Mouse (Mus musculus): ENCODE results near the gene Trio. TPM values are rescaled to one million over a fixed set of nuclear protein-coding genes. Genes with fewer than 3 reads are reported as not detected.
A peak's percentile ranks its signal among the peaks of the same experiment; 100 is the strongest.

The Trio gene
- polyA plus RNA-seq, 1 experiment from 2014 or later: 32.7 TPM

GRCm38 (mm10) chr15:27991892-27992593 lies 33.6 kb downstream of the Trio start:
- H3K36me3 ChIP-seq (ENCODE audit: inconsistent target): 0 out of 2 replicates have a peak, but pooled peaks cover 4% of the 10 kb centered on the region
- H3K4me3 ChIP-seq (ENCODE audit: inconsistent target): no peak overlapping the region
- 89% methylated on average over 6 of the region's 6 CpGs for WGBS (ENCODE audit: missing documents)
- H3K79me2 ChIP-seq (ENCODE audit: inconsistent target): peaks cover 100% of the 10 kb centered on the region
- no peak overlapping the region for H3K27ac ChIP-seq

GRCm38 (mm10) chr15:27991066-27991701 lies 34.5 kb downstream of the Trio start:
- H3K79me2 ChIP-seq (ENCODE audit: inconsistent target): peaks cover 100% of the 10 kb centered on the region
- no peak overlapping the region for H3K27ac ChIP-seq
- 38% methylated on average over 17 of the region's 17 CpGs for WGBS (ENCODE audit: missing documents)
- 0 out of 2 replicates have a peak, but pooled peaks cover under 1% of the 10 kb centered on the region for H3K36me3 ChIP-seq (ENCODE audit: inconsistent target)
- H3K4me3 ChIP-seq (ENCODE audit: inconsistent target): no peak overlapping the region

DNA sequence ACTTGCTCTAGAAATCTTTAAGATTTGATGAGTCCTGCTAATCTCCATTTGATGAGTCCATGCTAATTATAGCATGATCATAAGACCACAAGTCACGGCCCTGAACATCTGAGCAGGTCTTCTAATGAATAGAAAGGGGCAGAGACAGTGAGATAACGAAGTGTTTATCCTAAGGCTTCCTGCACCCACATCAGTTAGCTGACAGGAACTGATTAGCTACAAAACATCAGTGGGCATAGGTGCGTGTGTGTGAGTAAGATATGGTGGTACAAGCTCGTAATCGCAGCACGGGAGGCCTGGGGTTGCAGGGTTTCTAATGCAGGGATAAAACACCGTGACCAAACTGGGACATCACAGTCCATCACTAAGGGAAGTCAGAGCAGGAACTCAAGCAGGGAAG lies 37.7 kb downstream of the Trio start:
- Histone ChIP-seq H3K79me2 (ENCODE audit: inconsistent target) (peaks cover 100% of the 10 kb centered on the region), H3K4me3 (ENCODE audit: inconsistent target) (no peak overlapping the region), H3K27ac (peak overlapping the region; percentile 44), H3K36me3 (ENCODE audit: inconsistent target) (no peaks in the 10 kb centered on the region)
- 91% methylated on average over 7 of the region's 7 CpGs for WGBS (ENCODE audit: missing documents)

DNA sequence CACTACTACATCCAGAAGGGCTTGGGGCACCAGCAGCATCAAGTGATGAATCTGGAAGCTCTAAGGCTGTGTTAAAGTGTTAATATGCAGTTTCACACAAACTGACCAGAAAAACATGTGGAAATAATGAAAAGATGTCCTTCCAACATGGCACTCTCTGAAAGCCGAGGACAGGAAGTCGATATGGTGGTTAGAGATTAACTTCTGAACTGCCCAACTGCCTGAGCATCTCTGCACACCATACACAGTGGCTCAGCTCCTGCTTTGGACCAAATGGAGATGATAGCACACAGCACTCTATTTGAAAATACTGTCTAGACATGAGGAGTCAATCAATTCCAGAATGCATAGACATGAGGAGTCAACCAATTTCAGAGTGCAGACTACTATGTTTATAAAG lies 40.8 kb downstream of the Trio start:
- no peak overlapping the region for H3K27ac ChIP-seq
- 96% methylated on average over 2 of the region's 2 CpGs for WGBS (ENCODE audit: missing documents)
- H3K36me3 ChIP-seq (ENCODE audit: inconsistent target): no peaks in the 10 kb centered on the region
- no peak overlapping the region for H3K4me3 ChIP-seq (ENCODE audit: inconsistent target)
- peaks cover 100% of the 10 kb centered on the region for H3K79me2 ChIP-seq (ENCODE audit: inconsistent target)

DNA sequence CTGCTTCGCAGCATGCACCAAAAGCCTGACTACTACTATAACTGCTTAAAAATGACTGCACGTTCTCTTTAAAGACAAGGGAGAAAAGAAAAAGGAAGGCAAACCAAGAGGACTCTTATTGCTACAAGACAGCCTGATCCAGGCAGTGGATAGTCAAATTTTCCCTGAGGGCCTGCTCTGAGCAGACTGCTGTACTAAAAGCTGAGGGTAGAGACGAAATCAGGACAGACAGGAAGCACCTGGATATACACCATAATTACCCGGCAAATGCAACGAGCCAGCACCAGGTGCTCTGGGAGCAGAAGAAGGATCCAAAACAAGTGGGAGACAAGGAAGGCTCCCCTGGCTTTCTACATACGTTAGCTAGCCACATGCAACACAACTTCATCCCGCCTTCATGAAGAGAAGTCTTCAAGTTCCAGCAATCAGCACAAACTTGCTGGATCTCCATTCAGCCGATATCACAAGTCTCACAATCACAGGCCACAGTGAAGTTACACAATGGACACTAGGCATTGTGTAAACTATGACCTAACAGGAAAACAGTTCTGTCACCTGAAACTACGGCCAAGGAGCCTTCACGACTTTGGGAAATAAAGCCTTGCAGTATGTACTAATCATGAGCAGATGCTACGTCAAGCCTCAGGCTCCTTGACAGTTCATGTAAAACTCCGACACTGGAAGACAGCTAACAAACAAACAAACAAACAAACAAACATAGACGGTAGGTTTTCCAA lies 43.7 kb downstream of the Trio start:
- Histone ChIP-seq H3K36me3 (ENCODE audit: inconsistent target) (no peaks in the 10 kb centered on the region), H3K4me3 (ENCODE audit: inconsistent target) (no peak overlapping the region), H3K27ac (no peak overlapping the region), H3K79me2 (ENCODE audit: inconsistent target) (peaks cover 100% of the 10 kb centered on the region)
- WGBS (ENCODE audit: missing documents): 49% methylated on average over 13 of the region's 13 CpGs

DNA sequence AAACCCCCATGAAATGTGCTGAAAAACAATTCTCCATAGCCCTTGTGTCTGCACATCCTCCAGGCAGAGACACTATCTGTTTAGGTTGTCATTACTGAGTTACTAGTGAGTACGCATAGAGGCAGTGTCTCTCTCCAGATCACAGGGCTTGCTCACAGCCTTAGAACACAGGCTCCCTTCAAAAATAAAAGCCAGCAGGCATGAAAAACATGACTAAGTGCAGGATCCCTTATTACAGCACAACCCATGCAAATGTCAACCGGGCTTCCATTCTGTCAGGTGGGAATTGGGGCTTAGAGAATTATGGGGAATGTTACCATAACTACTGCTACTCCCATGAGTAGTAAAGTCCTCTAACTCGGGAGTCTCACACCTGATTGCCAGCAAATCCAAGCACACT lies 44.4 kb downstream of the Trio start:
- 86% methylated on average over 3 of the region's 3 CpGs for WGBS (ENCODE audit: missing documents)
- no peak overlapping the region for H3K4me3 ChIP-seq (ENCODE audit: inconsistent target)
- H3K36me3 ChIP-seq (ENCODE audit: inconsistent target): no peaks in the 10 kb centered on the region
- no peak overlapping the region for H3K27ac ChIP-seq
- peaks cover 100% of the 10 kb centered on the region for H3K79me2 ChIP-seq (ENCODE audit: inconsistent target)

- Histone ChIP-seq H3K4me3 (ENCODE audit: inconsistent target) (no peak overlapping the region), H3K27ac (no peak overlapping the region), H3K79me2 (ENCODE audit: inconsistent target) (peaks cover 100% of the 10 kb centered on the region), H3K36me3 (ENCODE audit: inconsistent target) (no peaks in the 10 kb centered on the region)
- 93% methylated on average over 13 of the region's 13 CpGs for WGBS (ENCODE audit: missing documents)
Observed at GRCm38 (mm10) chr15:27980436-27980835, 45.2 kb downstream of the Trio start.

- Histone ChIP-seq H3K36me3 (ENCODE audit: inconsistent target) (no peaks in the 10 kb centered on the region), H3K4me3 (ENCODE audit: inconsistent target) (no peak overlapping the region), H3K79me2 (ENCODE audit: inconsistent target) (peaks cover 100% of the 10 kb centered on the region), H3K27ac (no peak overlapping the region)
- 13% methylated on average over 4 of the region's 4 CpGs for WGBS (ENCODE audit: missing documents)
Observed at GRCm38 (mm10) chr15:27976950-27977349, 48.7 kb downstream of the Trio start.

DNA sequence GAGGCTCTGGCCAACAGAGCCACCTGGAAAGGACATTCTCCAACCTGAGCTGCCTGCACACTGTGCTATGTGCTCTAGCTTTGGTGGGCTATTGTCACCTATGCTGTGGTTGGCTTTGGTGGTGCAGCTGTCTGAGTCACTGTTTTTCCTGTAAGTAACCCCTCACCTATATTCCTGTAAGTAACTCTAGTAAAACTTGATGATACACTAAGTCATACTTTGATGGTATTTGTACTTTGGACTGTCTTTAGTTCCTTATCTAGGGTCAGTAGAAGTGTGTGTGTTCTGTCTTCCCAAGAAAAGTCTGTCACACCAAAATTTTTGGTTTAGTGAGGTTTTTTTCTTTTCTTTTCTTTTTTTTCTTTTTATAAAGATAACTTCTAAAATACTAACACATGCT lies 49.3 kb downstream of the Trio start:
- Histone ChIP-seq H3K4me3 (ENCODE audit: inconsistent target) (no peak overlapping the region), H3K27ac (no peak overlapping the region), H3K36me3 (ENCODE audit: inconsistent target) (no peaks in the 10 kb centered on the region), H3K79me2 (ENCODE audit: inconsistent target) (peaks cover 100% of the 10 kb centered on the region)

DNA sequence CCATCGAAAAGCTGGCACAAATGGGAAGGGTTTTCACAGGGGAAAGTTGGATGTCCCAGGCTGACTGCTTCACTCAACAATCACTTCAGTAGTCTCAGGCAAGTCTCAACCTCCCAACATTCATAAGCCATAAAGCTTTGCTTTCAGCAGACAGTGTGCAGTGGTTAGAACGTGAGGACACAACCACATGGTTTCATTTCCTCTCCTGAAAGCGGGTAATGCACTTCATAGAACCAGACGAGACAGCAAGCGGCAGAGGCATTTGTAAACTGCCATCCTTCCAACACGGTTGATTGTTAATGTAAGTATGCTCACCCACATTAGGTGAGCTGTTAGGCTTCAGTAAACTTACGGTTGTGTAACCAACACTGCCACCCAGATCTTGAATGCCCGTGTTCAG lies 51.0 kb downstream of the Trio start:
- 42% methylated on average over 8 of the region's 8 CpGs for WGBS (ENCODE audit: missing documents)
- peaks cover 100% of the 10 kb centered on the region for H3K79me2 ChIP-seq (ENCODE audit: inconsistent target)

GRCm38 (mm10) chr15:27968183-27968582 lies 57.5 kb downstream of the Trio start:
- Histone ChIP-seq H3K27ac (no peak overlapping the region), H3K36me3 (ENCODE audit: inconsistent target) (no peaks in the 10 kb centered on the region), H3K4me3 (ENCODE audit: inconsistent target) (no peak overlapping the region), H3K79me2 (ENCODE audit: inconsistent target) (peaks cover 100% of the 10 kb centered on the region)
- WGBS (ENCODE audit: missing documents): 93% methylated on average over 8 of the region's 8 CpGs

More for the DNA sequence above, 51.0 kb downstream of the Trio start:
- no peak overlapping the region for H3K27ac ChIP-seq
- no peaks in the 10 kb centered on the region for H3K36me3 ChIP-seq (ENCODE audit: inconsistent target)
- H3K4me3 ChIP-seq (ENCODE audit: inconsistent target): no peak overlapping the region

GRCm38 (mm10) chr15:27967128-27967876 lies 58.3 kb downstream of the Trio start:
- WGBS (ENCODE audit: missing documents): 92% methylated on average over 14 of the region's 14 CpGs
- Histone ChIP-seq H3K27ac (no peak overlapping the region), H3K36me3 (ENCODE audit: inconsistent target) (no peaks in the 10 kb centered on the region), H3K4me3 (ENCODE audit: inconsistent target) (no peak overlapping the region), H3K79me2 (ENCODE audit: inconsistent target) (peaks cover 100% of the 10 kb centered on the region)

GRCm38 (mm10) chr15:27964877-27965276 lies 60.8 kb downstream of the Trio start:
- H3K36me3 ChIP-seq (ENCODE audit: inconsistent target): no peaks in the 10 kb centered on the region
- H3K27ac ChIP-seq: no peak overlapping the region
- WGBS (ENCODE audit: missing documents): 41% methylated on average over 6 of the region's 6 CpGs
- H3K79me2 ChIP-seq (ENCODE audit: inconsistent target): peaks cover 100% of the 10 kb centered on the region
- no peak overlapping the region for H3K4me3 ChIP-seq (ENCODE audit: inconsistent target)

DNA sequence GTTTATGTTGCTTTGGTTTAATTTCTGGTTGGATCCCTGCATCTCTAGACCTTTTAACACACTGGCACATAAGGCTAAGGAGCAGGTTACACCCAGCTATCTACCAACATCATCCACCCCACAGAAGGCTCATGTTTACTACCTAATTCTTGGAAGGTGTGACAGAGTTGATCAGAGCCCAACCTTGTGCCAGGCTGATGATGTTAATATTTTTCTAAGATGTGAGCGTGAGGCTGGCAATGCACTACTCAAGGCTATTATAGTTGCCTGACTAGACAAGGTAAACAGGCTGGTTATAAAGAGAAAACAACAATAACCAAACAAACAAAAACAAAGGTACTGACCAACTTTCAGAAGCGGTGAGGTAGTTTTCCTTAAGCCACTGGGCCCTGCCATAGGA lies 62.1 kb downstream of the Trio start:
- 93% methylated on average over 2 of the region's 2 CpGs for WGBS (ENCODE audit: missing documents)
- Histone ChIP-seq H3K79me2 (ENCODE audit: inconsistent target) (peaks cover 100% of the 10 kb centered on the region), H3K27ac (no peak overlapping the region), H3K4me3 (ENCODE audit: inconsistent target) (no peak overlapping the region), H3K36me3 (ENCODE audit: inconsistent target) (no peaks in the 10 kb centered on the region)
